Mouse (Mus musculus) mammary gland, adult 2 months (tissue): Measurements from ENCODE around the gene Tysnd1. TPM values are rescaled to one million over a fixed set of nuclear protein-coding genes. Genes with fewer than 3 reads are reported as not detected.

ENCODE experiments used
- polyA plus RNA-seq: library from polyadenylated mRNA; depleted of rRNA; stranded (reverse); fragments of >200 nt; gene quantifications from 2 replicates; pipeline ENCODE4 v1.2.3, GENCODE M21; 2012; ENCODE audit warnings: low replicate concordance; rRNA removed

Gene Tysnd1
- polyA plus RNA-seq, result 68.9 and 156 TPM in 2 replicates

GRCm38 (mm10) chr10:61694870-61695670, at the start of gene Tysnd1:
Gene Tysnd1, plus strand, starts transcription at chr10:61695514.

GRCm38 (mm10) chr10:61647790-61648736, 47.3 kb upstream of the Tysnd1 start, which contains the start of gene Ppa1:
Gene Ppa1, plus strand, starts transcription at chr10:61648552.

GRCm38 (mm10) chr10:61680015-61680913, 15.1 kb upstream of the Tysnd1 start, which contains the start of gene Sar1a:
Gene Sar1a, plus strand, starts transcription at chr10:61680299.

GRCm38 (mm10) chr10:61714771-61715461, 19.6 kb downstream of the Tysnd1 start, which contains the start of gene Aifm2:
Gene Aifm2, plus strand, starts transcription at chr10:61715263.

Other genes starting within 250 kb of the Tysnd1 start
- gene Eif4ebp2, start 242.9 kb upstream of the Tysnd1 start, polyA plus RNA-seq, result 161 and 181 TPM in 2 replicates
- gene Lrrc20, start 219.7 kb upstream of the Tysnd1 start, polyA plus RNA-seq, result 6.8 and 43.1 TPM in 2 replicates
- gene Npffr1, start 100.0 kb upstream of the Tysnd1 start, polyA plus RNA-seq, result 0.33 and 0.60 TPM in 2 replicates
- gene Ppa1, start 47.0 kb upstream of the Tysnd1 start, polyA plus RNA-seq, result 47.5 and 52.5 TPM in 2 replicates
- gene Sar1a, start 15.2 kb upstream of the Tysnd1 start, polyA plus RNA-seq, result 72.7 and 111 TPM in 2 replicates
- 84.3 and 117 TPM in 2 replicates for gene Aifm2, start 19.7 kb downstream of the Tysnd1 start, polyA plus RNA-seq
- gene H2afy2, start 88.6 kb downstream of the Tysnd1 start, polyA plus RNA-seq, result 1.6 and 2.4 TPM in 2 replicates